Mouse (Mus musculus) central nervous system, embryonic 14 days (tissue): ENCODE measurements around the gene Gm38394. TPM values are rescaled to one million over a fixed set of nuclear protein-coding genes. Genes with fewer than 3 reads are reported as not detected.

Experiments used
- polyA plus RNA-seq: library from polyadenylated mRNA; depleted of rRNA; stranded (reverse); fragments of >200 nt; gene quantifications from 2 replicates; pipeline ENCODE4 v1.2.3, GENCODE M21; 2012; rRNA removed

Gm38394 gene
- polyA plus RNA-seq, result 7.9 and 9.5 TPM in 2 replicates

DNA sequence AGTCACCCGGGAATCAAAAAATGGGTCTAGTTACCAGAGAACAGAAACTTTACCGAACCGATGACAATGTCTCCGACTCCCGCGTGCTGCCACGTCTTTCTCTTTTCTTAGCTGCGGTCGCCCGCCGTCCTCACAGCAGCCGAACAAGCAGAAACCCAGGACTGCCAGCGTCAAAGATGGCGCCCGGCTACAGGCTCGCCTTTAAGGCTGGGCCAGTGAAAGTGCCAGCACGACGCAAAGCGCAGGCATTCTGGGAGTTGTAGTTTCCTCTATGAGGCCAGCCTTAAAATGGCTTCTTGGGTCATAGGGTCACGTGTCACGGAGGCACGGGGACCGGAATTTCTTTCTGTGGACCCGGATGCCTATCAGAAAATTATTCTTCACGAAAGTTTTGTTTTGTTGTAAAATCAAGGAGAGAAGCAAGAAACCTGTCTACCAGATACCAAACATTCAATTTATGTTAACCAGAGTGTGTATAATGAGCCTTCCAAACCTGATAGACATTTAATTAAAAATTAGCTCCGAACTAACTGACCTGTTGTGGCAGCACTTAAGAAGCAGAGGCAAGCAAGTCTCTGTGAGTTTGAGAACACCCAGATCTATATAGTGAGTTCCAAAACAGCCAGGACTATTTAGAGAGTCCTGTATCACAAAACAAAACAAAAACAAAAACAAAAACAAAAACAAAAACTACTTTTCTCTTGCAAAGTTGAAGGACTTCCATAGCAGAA lies at the start of gene Gm38394:
TSS of gene Gm38394 (minus strand) at position 116 of the 731 bp plus-strand sequence.

DNA sequence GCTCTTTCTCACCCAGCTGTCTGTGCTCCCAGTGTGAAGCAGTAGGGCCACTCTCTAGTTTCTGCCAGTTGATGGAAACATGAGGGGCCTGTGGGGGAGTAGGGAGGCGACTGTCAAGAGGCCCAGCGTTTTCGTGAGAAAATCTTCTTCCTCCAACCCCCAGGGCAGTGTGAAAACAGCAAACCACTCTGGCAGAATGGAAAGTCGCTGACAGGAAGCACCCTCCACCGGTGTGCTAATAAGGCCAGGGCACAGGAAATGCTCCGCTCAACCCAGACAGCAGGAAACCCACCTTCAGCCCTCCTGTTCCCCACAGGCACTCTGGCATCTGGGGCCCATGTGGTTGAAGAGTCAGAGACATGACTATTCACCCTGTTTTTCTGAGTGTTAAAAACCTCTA lies 28.8 kb upstream of the Gm38394 start, which contains the start of gene Lax1:
TSS of gene Lax1 (minus strand) at position 212 of the 400 bp plus-strand sequence.

DNA sequence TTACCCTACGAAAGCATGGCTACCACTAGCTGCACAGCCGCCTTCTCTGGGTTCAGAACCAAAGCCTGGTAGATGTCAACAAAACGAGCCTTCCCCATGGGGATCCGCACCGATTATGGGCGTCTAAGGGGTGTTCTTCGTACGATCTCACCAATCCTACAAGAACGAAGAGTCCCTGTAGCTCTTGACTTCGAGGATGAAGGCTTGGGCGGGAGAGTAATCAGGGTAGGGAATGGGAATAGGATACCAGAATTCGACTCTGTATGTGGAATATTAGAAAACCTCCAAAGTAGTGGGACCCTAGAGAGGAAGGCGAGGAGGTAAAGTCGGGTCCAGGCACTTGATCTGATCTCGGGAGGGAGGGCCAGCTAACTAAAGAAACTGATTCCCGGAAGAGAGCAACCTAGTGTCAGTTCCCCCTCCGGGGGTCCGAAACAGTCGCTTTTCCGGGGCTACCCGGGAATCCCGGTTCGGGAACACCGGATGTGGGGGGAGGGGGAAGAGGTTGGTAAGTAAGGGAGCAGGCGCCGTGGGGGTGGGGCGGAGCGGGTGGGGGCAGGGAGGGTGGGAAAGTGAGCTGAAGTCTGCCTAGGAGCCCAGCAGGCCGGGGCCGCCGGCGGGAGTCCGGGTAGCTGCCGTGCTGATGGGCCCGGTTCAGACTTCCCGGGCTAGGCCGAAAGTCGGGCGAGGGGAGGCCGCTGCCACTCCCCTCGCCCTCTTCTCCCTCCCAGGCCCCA lies 484 bp downstream of the Gm38394 start, which contains the start of gene Zbed6:
TSS of gene Zbed6 (minus strand) at position 420 of the 737 bp plus-strand sequence.

DNA sequence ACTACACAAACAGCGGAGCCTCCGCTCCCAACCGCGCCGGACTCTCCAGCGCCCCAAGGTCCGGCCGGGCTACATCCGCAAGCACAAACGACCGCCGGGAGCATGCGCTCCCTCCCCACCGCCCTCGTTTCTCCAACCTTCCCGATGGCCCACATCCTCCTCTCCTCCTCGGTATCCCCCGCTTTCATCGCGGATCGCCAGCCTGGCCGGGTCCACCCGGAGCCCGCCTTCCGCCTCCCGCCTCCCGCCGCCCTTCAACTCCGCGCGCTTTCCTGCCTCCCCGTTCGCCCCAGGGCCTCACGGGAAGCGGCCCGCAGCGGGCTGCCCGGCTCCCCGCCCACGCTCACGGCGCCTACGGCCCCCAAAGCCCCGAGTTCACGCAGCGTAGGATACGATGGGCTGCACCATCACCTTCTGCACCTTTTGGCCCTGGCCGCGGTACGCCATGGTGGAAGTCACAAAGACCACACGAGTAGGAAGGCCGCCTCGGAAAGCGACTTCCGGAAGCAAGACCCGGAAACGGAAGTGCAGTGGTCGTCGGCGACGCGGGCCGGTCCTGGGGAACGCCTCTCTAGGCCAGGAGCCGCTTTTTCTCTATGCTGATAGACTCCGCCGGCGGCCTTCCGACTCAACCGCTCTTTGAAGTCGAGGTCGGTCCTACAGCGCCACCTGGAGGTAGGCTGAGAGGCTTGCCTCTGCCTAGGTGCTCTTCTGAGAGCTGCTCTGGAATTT lies 51.2 kb downstream of the Gm38394 start, which contains the start of gene Snrpe:
TSS of gene Snrpe (minus strand) at position 521 of the 732 bp plus-strand sequence.

Other genes with a start within 250 kb of the Gm38394 start
- gene Sox13, start 236.9 kb downstream of the Gm38394 start, polyA plus RNA-seq, result 35.8 and 36.6 TPM in 2 replicates
- 382 and 429 TPM in 2 replicates for gene Snrpe, start 51.0 kb downstream of the Gm38394 start, polyA plus RNA-seq
- 6.8 and 9.1 TPM in 2 replicates for gene Zbed6, start 433 bp downstream of the Gm38394 start, polyA plus RNA-seq
- 0.36 and 0.76 TPM in 2 replicates for gene Lax1, start 28.8 kb upstream of the Gm38394 start, polyA plus RNA-seq
- gene Atp2b4, start 139.7 kb upstream of the Gm38394 start, polyA plus RNA-seq, result 15.0 and 18.1 TPM in 2 replicates
- gene Optc, start 246.7 kb upstream of the Gm38394 start, polyA plus RNA-seq, result 8.3 and 8.4 TPM in 2 replicates